Mouse (Mus musculus): ENCODE data around the gene Fgf8. TPM values are rescaled to one million over a fixed set of nuclear protein-coding genes. Genes with fewer than 3 reads are reported as not detected.

Fgf8 gene
- 0.35 TPM in 1 of 2 replicates, not detected in the other for polyA plus RNA-seq (2014; fragmentation: Nextera tagmentation; extraction: Ambion mirVana)

DNA sequence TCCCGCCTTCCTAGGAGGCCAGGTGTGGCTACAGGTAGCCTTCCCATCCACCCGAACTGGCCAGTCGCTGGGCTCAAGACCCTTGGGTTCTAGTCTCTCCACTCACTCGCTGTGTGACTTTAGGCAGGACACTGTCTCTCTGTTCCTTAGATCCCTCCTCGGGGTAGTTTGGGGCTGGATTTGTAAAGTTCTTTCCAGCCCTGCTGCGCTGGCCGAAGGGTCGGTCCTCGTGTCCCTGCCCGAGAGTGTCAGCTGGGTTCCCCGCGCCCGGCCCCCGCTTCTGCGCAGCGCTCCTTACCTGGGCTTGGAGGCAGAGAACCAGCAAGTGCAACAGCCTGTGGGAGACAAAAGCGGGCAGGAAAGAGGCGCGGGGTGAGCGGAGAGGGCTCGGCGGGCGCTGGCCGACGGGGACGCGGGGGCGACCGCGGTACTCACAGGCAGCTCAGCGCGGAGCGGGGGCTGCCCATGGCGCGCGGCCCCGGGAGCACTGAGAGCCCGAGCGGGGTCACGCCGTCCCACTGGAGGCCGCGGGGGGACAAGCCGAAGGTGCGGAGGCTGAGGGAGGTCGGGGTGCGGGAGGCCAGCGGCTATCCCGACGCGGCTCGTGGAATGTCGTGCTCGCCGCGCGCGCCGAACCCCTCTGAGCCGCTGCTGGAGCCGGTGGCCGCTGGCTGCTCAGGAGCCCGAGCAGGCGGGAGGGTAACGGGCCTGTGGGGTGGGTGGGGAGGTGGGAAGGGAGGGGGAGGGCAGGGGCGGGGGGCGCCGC is at the start of gene Fgf8:
TSS of gene Fgf8 (minus strand) at position 698 of the 766 bp plus-strand sequence.
- Histone ChIP-seq H3K27ac (ENCODE audit: low read depth, low read length) (no peak within 1 kb of the TSS), H3K9ac (replicated peaks; ENCODE audit: low read depth, low read length) (peak within 1 kb of the TSS; percentile 28; the same call in 1 of the 2 replicates), H3K27me3 (ENCODE audit: control insufficient read depth, insufficient read depth, low read length) (peaks cover 83% of the 10 kb centered on the region), H3K36me3 (ENCODE audit: control insufficient read depth, insufficient read depth, low read length) (no peaks in the 10 kb centered on the region), H3K9me3 (ENCODE audit: control insufficient read depth, low read length) (no peaks in the 10 kb centered on the region), H3K4me1 (ENCODE audit: control insufficient read depth, insufficient read depth, low read length) (peaks cover 9% of the 10 kb centered on the region; the same call in 1 of the 2 replicates), H3K4me2 (ENCODE audit: low read depth, low read length) (peak within 1 kb of the TSS; percentile 60), H3K4me3 (ENCODE audit: low read depth, low read length) (peak within 1 kb of the TSS; percentile 32)
- under 1% methylated on average over 30 of the region's 68 CpGs for WGBS
- no peak for ATAC-seq (ENCODE audit: low read depth)

DNA sequence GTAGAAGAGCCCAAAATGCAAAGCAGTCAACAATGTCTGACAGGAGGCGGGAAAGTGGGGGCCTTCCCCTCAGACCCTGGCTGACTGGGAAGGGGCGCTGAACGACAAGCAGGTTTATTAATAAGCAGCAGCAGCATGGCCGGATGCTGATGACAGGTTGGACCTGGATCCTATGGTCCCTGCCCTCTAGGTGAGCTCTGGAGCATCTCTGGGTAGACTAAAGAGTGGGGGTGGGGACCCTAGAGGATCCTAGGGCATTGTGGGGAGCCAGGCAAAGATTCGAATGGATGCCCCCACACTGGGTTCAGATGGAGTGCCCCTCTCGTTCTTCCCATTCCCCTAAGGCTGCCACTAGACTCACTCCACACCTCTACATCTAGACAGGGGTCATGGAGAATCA is 49.7 kb upstream of the Fgf8 start:
- H3K9ac ChIP-seq (replicated peaks; ENCODE audit: low read depth, low read length), result no peak overlapping the region
- no peaks in the 10 kb centered on the region for H3K36me3 ChIP-seq (ENCODE audit: control insufficient read depth, insufficient read depth, low read length)
- H3K27ac ChIP-seq (ENCODE audit: low read depth, low read length), result no peak overlapping the region
- 95% methylated on average over 6 of the region's 6 CpGs for WGBS
- H3K4me2 ChIP-seq (ENCODE audit: low read depth, low read length), result no peak overlapping the region
- no peak overlapping the region for H3K4me3 ChIP-seq (ENCODE audit: low read depth, low read length)
- ATAC-seq (ENCODE audit: low read depth), result no peak
- no peaks in the 10 kb centered on the region for H3K9me3 ChIP-seq (ENCODE audit: control insufficient read depth, low read length)
- no peaks in the 10 kb centered on the region for H3K27me3 ChIP-seq (ENCODE audit: control insufficient read depth, insufficient read depth, low read length)
- no peaks in the 10 kb centered on the region for H3K4me1 ChIP-seq (ENCODE audit: control insufficient read depth, insufficient read depth, low read length)

DNA sequence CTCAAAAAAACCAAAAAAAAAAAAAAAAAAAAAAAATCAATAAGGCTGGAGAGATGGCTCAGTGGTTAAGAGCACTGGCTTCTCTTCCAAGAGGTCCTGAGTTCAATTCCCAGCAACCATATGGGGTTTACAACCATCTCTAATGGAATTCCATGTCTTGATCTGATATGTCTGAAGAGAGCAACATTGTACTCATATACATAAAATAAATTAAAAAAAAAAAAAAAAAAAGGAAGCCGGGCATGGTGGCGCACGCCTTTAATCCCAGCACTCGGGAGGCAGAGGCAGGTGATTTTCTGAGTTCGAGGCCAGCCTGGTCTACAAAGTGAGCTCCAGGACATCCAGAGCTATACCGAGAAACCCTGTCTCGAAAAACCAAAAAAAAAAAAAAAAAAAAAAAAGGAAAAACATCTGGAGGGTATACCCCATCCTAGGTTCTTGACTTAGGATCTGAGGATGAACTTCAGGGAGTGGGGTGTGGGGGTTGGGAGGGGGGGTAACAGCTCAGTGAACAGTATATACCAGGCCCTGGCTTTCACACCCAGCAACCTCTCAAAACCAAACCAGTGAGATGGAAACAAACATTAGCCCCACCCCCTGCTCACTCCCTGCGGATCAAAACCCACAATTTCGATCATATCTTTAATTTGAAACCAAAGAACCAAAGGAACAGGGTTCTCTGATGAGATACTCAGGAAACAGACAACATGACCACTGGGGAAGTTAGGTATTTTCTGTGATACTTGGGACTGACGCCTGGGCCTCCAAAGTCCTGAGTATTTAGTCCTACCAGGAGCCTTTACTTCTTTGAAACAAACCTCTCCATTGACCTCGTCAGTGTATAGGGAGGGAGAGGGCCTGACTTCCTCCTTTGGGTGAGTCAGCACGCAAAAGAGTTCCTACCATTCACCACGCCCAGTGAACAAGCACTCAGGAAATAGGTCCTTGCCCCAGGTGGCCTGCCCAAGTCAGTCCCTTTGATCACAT is 47.5 kb upstream of the Fgf8 start:
- Histone ChIP-seq H3K27ac (ENCODE audit: low read depth, low read length) (no peak overlapping the region), H3K4me3 (ENCODE audit: low read depth, low read length) (no peak overlapping the region), H3K9me3 (ENCODE audit: control insufficient read depth, low read length) (no peaks in the 10 kb centered on the region), H3K4me2 (ENCODE audit: low read depth, low read length) (no peak overlapping the region), H3K9ac (replicated peaks; ENCODE audit: low read depth, low read length) (no peak overlapping the region), H3K36me3 (ENCODE audit: control insufficient read depth, insufficient read depth, low read length) (no peaks in the 10 kb centered on the region), H3K4me1 (ENCODE audit: control insufficient read depth, insufficient read depth, low read length) (no peaks in the 10 kb centered on the region), H3K27me3 (ENCODE audit: control insufficient read depth, insufficient read depth, low read length) (no peaks in the 10 kb centered on the region)
- WGBS, result 85% methylated on average over 13 of the region's 13 CpGs
- no peak for ATAC-seq (ENCODE audit: low read depth)

DNA sequence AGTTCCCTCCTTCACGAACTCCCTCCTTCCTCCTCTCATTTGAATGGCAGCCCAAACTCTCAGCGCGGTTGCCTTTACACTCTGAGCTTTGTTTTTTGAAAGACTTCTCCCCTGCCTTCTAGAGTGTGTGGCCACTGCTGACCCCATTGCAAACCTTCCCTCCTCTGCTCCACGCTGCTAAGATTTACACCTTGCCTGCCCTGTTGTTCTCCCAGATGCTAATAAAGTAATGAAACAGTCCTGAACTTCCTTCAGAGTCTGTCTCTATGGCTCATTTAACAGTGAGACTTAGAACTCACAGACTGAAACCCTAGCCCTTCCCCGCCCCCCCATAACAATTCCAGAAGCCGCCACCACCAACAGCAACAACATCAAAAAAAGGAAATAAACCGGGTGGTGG is 46.6 kb upstream of the Fgf8 start:
- H3K9ac ChIP-seq (replicated peaks; ENCODE audit: low read depth, low read length), result no peak overlapping the region
- 42% methylated on average over 7 of the region's 7 CpGs for WGBS
- ATAC-seq (ENCODE audit: low read depth), result no peak

DNA sequence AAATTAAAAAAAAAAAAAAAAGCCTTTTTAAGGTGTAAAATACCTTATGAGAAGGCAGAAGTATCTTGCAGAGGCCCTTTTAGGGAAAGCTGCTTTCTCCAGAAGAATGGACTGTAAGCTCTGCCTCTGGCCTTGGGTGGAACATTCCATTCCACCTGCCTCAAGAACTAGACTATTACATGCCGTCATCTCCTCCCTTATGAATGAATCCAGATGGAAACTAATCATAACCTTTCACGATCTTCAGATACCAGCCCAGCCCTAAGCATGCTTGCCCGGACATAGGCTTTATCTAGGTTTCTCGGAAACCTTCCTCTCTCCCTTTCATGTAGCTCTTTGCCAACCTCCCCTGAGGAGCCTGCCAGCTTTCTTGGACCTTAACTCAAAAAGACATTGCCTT is 45.6 kb upstream of the Fgf8 start:
- H3K4me1 ChIP-seq (ENCODE audit: control insufficient read depth, insufficient read depth, low read length), result no peaks in the 10 kb centered on the region
- H3K4me2 ChIP-seq (ENCODE audit: low read depth, low read length), result no peak overlapping the region
- no peak for ATAC-seq (ENCODE audit: low read depth)
- H3K27me3 ChIP-seq (ENCODE audit: control insufficient read depth, insufficient read depth, low read length), result no peaks in the 10 kb centered on the region
- H3K9me3 ChIP-seq (ENCODE audit: control insufficient read depth, low read length), result no peaks in the 10 kb centered on the region
- no peak overlapping the region for H3K4me3 ChIP-seq (ENCODE audit: low read depth, low read length)
- H3K27ac ChIP-seq (ENCODE audit: low read depth, low read length), result no peak overlapping the region
- no peaks in the 10 kb centered on the region for H3K36me3 ChIP-seq (ENCODE audit: control insufficient read depth, insufficient read depth, low read length)
- WGBS, result 85% methylated on average over 4 of the region's 4 CpGs
- H3K9ac ChIP-seq (replicated peaks; ENCODE audit: low read depth, low read length), result no peak overlapping the region

More for the DNA sequence above, 46.6 kb upstream of the Fgf8 start:
- Histone ChIP-seq H3K9me3 (ENCODE audit: control insufficient read depth, low read length) (no peaks in the 10 kb centered on the region), H3K27me3 (ENCODE audit: control insufficient read depth, insufficient read depth, low read length) (no peaks in the 10 kb centered on the region), H3K4me2 (ENCODE audit: low read depth, low read length) (no peak overlapping the region), H3K36me3 (ENCODE audit: control insufficient read depth, insufficient read depth, low read length) (no peaks in the 10 kb centered on the region), H3K4me3 (ENCODE audit: low read depth, low read length) (no peak overlapping the region), H3K4me1 (ENCODE audit: control insufficient read depth, insufficient read depth, low read length) (no peaks in the 10 kb centered on the region), H3K27ac (ENCODE audit: low read depth, low read length) (no peak overlapping the region)

DNA sequence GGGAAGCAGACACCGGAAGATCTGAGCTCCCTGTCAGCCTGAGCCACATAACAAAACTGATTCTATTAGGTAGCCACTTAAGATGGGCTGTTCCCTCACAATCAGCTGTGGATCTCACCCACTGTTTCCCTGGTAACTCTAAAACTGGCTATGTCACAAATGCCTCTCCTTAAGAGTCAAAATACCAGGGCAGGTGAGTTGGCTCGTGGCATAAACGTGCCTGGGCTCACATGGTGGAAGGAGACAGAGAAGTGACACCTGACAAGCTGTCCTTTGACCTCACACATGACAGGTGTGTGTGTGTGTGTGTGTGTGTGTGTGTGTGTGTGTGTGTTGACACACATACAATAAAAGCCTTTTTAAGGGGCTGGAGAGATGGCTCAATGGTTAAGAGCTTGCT is 44.7 kb upstream of the Fgf8 start:
- Histone ChIP-seq H3K36me3 (ENCODE audit: control insufficient read depth, insufficient read depth, low read length) (no peaks in the 10 kb centered on the region), H3K4me2 (ENCODE audit: low read depth, low read length) (no peak overlapping the region), H3K9me3 (ENCODE audit: control insufficient read depth, low read length) (no peaks in the 10 kb centered on the region), H3K9ac (replicated peaks; ENCODE audit: low read depth, low read length) (no peak overlapping the region), H3K4me1 (ENCODE audit: control insufficient read depth, insufficient read depth, low read length) (no peaks in the 10 kb centered on the region), H3K27ac (ENCODE audit: low read depth, low read length) (no peak overlapping the region), H3K27me3 (ENCODE audit: control insufficient read depth, insufficient read depth, low read length) (peaks cover 2% of the 10 kb centered on the region; the same call in 1 of the 2 replicates), H3K4me3 (ENCODE audit: low read depth, low read length) (no peak overlapping the region)
- no peak for ATAC-seq (ENCODE audit: low read depth)
- 84% methylated on average over 3 of the region's 3 CpGs for WGBS

DNA sequence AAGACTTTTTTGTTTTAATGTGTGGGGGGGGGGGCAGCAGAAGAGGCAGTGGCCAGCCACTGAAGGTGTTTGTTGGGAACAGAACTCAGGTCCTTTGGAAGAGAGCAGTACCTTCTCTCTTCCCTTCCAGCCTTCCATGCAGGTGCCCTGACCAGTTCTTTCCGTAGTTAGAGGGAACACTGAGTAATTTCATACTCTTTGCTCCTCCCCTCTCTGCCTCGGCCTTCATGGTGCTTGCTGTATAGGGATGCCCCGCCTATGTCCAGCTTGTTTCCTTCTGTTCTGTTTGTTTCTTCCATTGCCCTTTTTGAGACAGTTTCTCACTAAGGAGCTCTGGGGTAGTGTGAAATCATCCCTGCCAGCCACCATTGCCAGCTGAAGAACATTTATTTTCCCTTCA is 42.8 kb upstream of the Fgf8 start:
- no peaks in the 10 kb centered on the region for H3K9me3 ChIP-seq (ENCODE audit: control insufficient read depth, low read length)
- H3K27ac ChIP-seq (ENCODE audit: low read depth, low read length), result no peak overlapping the region
- ATAC-seq (ENCODE audit: low read depth), result no peak
- WGBS, result 57% methylated on average over 3 of the region's 3 CpGs
- H3K27me3 ChIP-seq (ENCODE audit: control insufficient read depth, insufficient read depth, low read length), result peaks cover 2% of the 10 kb centered on the region; the same call in 1 of the 2 replicates
- no peaks in the 10 kb centered on the region for H3K36me3 ChIP-seq (ENCODE audit: control insufficient read depth, insufficient read depth, low read length)
- H3K4me1 ChIP-seq (ENCODE audit: control insufficient read depth, insufficient read depth, low read length), result peaks cover 17% of the 10 kb centered on the region
- no peak overlapping the region for H3K4me3 ChIP-seq (ENCODE audit: low read depth, low read length)
- no peak overlapping the region for H3K4me2 ChIP-seq (ENCODE audit: low read depth, low read length)
- H3K9ac ChIP-seq (replicated peaks; ENCODE audit: low read depth, low read length), result no peak overlapping the region

DNA sequence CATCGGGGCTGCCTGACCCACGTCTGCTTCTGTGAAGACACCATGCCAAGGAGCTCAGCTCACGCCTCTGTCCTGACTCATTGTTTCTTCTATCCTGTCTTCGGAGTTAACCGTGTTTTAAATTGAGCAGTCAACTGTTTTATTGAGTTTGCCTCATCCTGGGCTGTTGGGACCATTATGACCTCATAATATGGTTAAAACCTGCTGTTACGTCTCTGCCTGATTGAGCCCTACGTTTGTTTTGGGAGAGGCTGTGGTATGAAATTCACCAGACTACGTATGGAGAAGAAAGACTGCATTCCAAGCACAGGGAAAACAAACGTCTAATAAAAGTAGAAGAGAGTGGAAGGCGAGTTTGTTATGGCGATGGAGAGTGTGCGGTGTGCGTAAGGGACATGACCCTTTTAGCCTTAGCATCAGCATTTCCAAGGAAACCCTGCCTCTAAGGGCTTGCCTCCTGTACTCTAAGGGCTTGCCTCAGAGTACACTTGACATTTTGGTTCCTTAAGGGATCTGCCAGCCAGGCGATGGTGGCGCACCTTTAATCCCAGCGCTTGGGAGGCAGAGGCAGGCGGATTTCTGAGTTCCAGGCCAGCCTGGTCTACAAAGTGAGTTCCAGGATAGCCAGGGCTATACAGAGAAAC is 41.3 kb upstream of the Fgf8 start:
- Histone ChIP-seq H3K27ac (ENCODE audit: low read depth, low read length) (peak overlapping the region; percentile 44; the same call in 1 of the 2 replicates), H3K4me3 (ENCODE audit: low read depth, low read length) (peak overlapping the region; percentile 31), H3K36me3 (ENCODE audit: control insufficient read depth, insufficient read depth, low read length) (peaks cover 8% of the 10 kb centered on the region; the same call in 1 of the 2 replicates), H3K27me3 (ENCODE audit: control insufficient read depth, insufficient read depth, low read length) (peaks cover 2% of the 10 kb centered on the region; the same call in 1 of the 2 replicates), H3K4me1 (ENCODE audit: control insufficient read depth, insufficient read depth, low read length) (peaks cover 26% of the 10 kb centered on the region), H3K4me2 (ENCODE audit: low read depth, low read length) (peak overlapping the region; percentile 58), H3K9me3 (ENCODE audit: control insufficient read depth, low read length) (no peaks in the 10 kb centered on the region), H3K9ac (replicated peaks; ENCODE audit: low read depth, low read length) (peak overlapping the region; percentile 32; the same call in 1 of the 2 replicates)
- ATAC-seq (ENCODE audit: low read depth), result no peak
- WGBS, result 31% methylated on average over 17 of the region's 17 CpGs

Measured in neural tube, embryonic 14.5 days (tissue).